Mouse (Mus musculus) left cerebral cortex, adult 8-10 months (tissue): ENCODE measurements around the gene Fam89b. TPM values are rescaled to one million over a fixed set of nuclear protein-coding genes. Genes with fewer than 3 reads are reported as not detected.

Experiments
- DNase-seq, 2 experiments: peaks; one replicate each; pipeline ENCODE4 v3.0.0; 2022; ENCODE audit warnings: low spot score in 2 of 2
- microRNA-seq, 2 experiments: library from miRNA; unstranded; fragments of <30 nt; microRNA quantifications; one replicate each; pipeline ENCODE4 v1.2.0; 2022
- total RNA-seq, 4 experiments: library from RNA; stranded (reverse); gene quantifications; 2 replicates each; pipeline ENCODE4 v1.2.4; 2022

Gene Fam89b
- total RNA-seq, 4 experiments from 2014 or later, result 24.9 to 30.9 (median 26.1) TPM

DNA sequence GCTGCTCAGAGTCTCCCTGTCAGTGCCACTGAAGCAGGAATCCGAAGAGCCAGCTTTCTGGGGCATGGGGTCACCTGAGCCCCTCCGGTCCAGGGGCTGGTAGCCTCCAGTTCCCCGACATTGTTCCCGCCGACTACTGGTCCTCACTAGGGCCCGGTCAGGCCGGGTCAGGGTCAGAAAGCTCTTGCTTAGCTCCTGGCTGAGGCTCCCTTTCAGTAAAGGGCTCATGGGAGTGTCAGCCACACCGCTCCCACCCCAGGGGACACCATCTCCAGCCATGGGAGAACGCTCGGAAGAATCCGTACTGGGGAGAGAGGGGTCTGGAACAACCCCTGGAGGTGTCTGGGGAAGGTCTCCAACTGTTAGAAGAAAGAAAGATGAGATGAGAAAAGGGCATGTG is 43.6 kb downstream of the Fam89b start:
- no peak for DNase-seq

DNA sequence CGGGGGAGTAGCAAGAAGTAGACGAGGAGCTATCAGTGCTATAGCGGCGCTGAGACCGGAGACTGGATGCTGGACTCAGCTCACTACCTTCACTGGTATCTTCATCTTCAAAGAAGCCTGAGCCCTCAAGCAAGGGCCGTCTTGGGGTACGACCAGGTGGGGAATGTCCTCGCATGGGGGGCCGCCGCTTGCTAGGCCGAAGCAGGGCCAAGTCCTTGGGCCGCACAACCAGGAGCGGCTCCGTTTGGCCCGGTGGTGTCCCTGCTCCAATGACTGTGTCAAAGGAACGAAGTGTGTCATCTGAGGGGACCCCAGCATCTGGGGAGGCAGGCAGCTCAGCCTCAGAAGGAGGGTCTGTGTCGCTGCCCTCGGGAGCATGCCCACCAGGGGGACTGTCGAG is 44.0 kb downstream of the Fam89b start:
- DNase-seq, result no peak

DNA sequence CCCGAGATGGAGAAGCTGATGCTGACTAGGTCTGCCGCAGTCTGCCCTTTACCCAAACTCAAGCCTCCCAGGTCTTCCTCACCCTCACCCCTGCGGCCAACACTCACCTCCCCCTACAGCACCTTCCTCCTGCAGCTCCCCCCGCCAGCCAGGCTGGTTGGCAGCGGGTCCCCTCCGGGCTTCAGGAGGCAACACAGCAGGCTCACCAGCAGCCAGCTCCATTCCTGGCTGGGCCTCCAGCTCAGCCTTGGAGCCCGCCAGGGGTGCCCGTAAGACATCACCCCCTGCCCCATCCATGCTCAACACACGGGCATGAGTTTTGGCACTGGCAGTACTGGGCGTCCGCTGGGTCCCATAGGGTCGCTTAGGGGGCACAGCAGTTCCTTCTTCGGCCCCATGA is 44.5 kb downstream of the Fam89b start:
- DNase-seq, result no peak

DNA sequence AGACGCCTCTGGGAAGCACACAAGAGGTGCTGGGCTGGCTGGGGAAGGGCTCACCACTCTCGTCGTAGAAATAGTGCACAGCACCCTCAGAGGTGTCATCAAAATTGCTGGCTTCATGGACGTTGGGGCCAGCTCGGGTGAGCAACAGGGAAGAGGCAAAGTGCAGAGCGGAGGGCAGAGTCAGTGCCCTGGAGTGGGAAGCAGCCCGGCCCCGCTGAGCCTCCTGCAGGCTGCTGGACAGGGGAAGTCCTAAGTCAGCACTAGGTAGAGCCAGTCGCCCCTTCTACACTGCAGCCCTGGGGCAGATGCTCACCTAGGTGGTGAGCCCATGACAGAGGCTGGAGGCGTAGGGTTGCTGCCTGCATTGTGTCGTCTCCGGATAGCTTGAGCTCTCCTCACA is 45.2 kb downstream of the Fam89b start:
- no peak for DNase-seq

DNA sequence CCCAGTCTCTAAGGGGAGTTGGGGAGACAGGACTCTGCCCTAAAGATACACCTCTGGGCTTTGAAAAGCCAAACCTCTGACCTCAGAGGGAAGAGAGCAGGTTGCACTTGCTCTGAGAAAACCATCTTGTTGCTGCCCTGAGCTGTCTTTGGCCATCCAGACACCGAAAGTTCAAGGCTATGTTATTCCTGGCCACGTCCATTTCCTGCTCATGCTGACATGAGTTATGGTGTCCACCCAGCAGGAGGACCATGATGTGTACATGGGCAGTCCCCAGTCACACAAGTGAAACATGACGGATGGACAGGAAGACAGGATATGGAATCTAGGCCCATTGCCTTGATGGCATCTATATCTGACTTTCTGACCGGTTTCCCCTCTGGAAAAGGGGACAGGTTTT is 49.0 kb downstream of the Fam89b start:
- DNase-seq, result no peak

Small RNAs within 50 kb of the gene (microRNA-seq; reads per million reads assigned to microRNA genes)
- gene Mir6987, result 0.66 to 2.5 reads per million in 2 experiments

Other genes starting within 250 kb of the Fam89b start
- 10 to 100 TPM; 29.7 to 36.3 (median 35.4) TPM for gene Mus81, start 241.3 kb downstream of the Fam89b start, total RNA-seq
- 1,000 to 10,000 TPM; 1,338 to 1,440 (median 1,412) TPM for gene Cfl1, start 239.2 kb downstream of the Fam89b start, total RNA-seq
- 1 to 10 TPM; 6.6 to 8.6 (median 7.1) TPM for gene 1700020D05Rik, start 225.9 kb downstream of the Fam89b start, total RNA-seq
- 10 to 100 TPM; 82.4 to 93.9 (median 89.3) TPM for gene Snx32, start 219.1 kb downstream of the Fam89b start, total RNA-seq
- gene Ovol1, start 169.0 kb downstream of the Fam89b start, total RNA-seq, result not detected
- 1 to 10 TPM; 6.9 to 9.1 (median 7.8) TPM for gene Ap5b1, start 161.6 kb downstream of the Fam89b start, total RNA-seq
- 10 to 100 TPM; 68.0 to 88.2 (median 72.1) TPM for gene Rnaseh2c, start 127.8 kb downstream of the Fam89b start, total RNA-seq
- 100 to 1,000 TPM in 1 of 4 experiments, 10 to 100 TPM in 3; 87.3 to 115 (median 97.0) TPM for gene Kat5, start 119.4 kb downstream of the Fam89b start, total RNA-seq
- 10 to 100 TPM; 22.5 to 25.3 (median 23.7) TPM for gene Rela, start 92.2 kb downstream of the Fam89b start, total RNA-seq
- 10 to 100 TPM; 12.5 to 20.7 (median 14.9) TPM for gene Sipa1, start 65.9 kb downstream of the Fam89b start, total RNA-seq
- 10 to 100 TPM; 19.0 to 20.2 (median 19.7) TPM for gene Map3k11, start 40.9 kb downstream of the Fam89b start, total RNA-seq
- 10 to 100 TPM; 74.4 to 86.8 (median 80.3) TPM for gene Pcnx3, start 40.7 kb downstream of the Fam89b start, total RNA-seq
- gene Kcnk7, start 25.3 kb downstream of the Fam89b start, total RNA-seq, result under 1 TPM in 1 of 4 experiments, not detected in 3; 0.37 TPM
- gene Ehbp1l1, start 3.3 kb downstream of the Fam89b start, total RNA-seq, result 10 to 100 TPM; 15.8 to 22.9 (median 19.9) TPM
- gene Ltbp3, start 11.3 kb upstream of the Fam89b start, total RNA-seq, result 10 to 100 TPM; 35.0 to 42.2 (median 41.3) TPM
- 100 to 1,000 TPM in 1 of 4 experiments, 10 to 100 TPM in 3; 88.9 to 100 (median 94.9) TPM for gene Scyl1, start 41.8 kb upstream of the Fam89b start, total RNA-seq
- gene Frmd8, start 145.6 kb upstream of the Fam89b start, total RNA-seq, result 10 to 100 TPM; 12.1 to 19.9 (median 13.7) TPM
- 1 to 10 TPM; 3.2 to 5.1 (median 4.1) TPM for gene Slc25a45, start 148.2 kb upstream of the Fam89b start, total RNA-seq
- gene Tigd3, start 164.5 kb upstream of the Fam89b start, total RNA-seq, result 1 to 10 TPM; 3.9 to 5.6 (median 5.0) TPM
- gene Dpf2, start 183.4 kb upstream of the Fam89b start, total RNA-seq, result 10 to 100 TPM; 76.4 to 87.8 (median 81.6) TPM
- gene Cdc42ep2, start 195.2 kb upstream of the Fam89b start, total RNA-seq, result 1 to 10 TPM; 6.1 to 7.4 (median 6.4) TPM
- 1 to 10 TPM; 4.4 to 6.6 (median 5.6) TPM for gene Pola2, start 234.5 kb upstream of the Fam89b start, total RNA-seq